Mouse (Mus musculus) ES-E14 (cell line): ENCODE data around the gene Pard3. TPM values are rescaled to one million over a fixed set of nuclear protein-coding genes. Genes with fewer than 3 reads are reported as not detected.
A peak's percentile ranks its signal among the peaks of the same experiment; 100 is the strongest.

ENCODE experiments used
- DNase-seq: peaks from one replicate; pipeline ENCODE4 v3.0.0-alpha.2; 2013; ENCODE audit warnings: low read depth, low spot score
- H3K27ac ChIP-seq: 2 replicates; pipeline ENCODE4 v1.5.1; 2012; ENCODE audit warnings: low read depth, mild to moderate bottlenecking, low read length, moderate library complexity, mixed read lengths; ENCODE audit not compliant: poor library complexity, insufficient read depth, severe bottlenecking
- H3K36me3 ChIP-seq: 2 replicates; pipeline ENCODE4 v1.6.1; 2012; ENCODE audit warnings: mild to moderate bottlenecking, low read length, moderate library complexity, mixed read lengths; ENCODE audit not compliant: control insufficient read depth, poor library complexity, insufficient read depth, severe bottlenecking
- H3K4me1 ChIP-seq, 2 experiments: fragments of 150-350 bp in 1 of 2; sonication (generic) in 1 of 2; 2 replicates each; pipeline ENCODE4 v1.6.1; 2012; ENCODE audit warnings: low read length in 2 of 2, mild to moderate bottlenecking in 1 of 2, mixed read lengths in 1 of 2; ENCODE audit not compliant: control insufficient read depth in 2 of 2, insufficient read depth in 2 of 2, poor library complexity in 1 of 2
- H3K4me3 ChIP-seq, 2 experiments: fragments of 150-350 bp in 1 of 2; sonication (generic) in 1 of 2; 2 replicates each; pipeline ENCODE4 v1.5.1; 2012; ENCODE audit warnings: low read length in 2 of 2, low read depth in 1 of 2, mild to moderate bottlenecking in 1 of 2, mixed read lengths in 1 of 2; ENCODE audit not compliant: insufficient read depth in 1 of 2, poor library complexity in 1 of 2, severe bottlenecking in 1 of 2
- H3K9ac ChIP-seq: 2 replicates; pipeline ENCODE4 v1.6.1; 2012; ENCODE audit warnings: low read depth, mild to moderate bottlenecking, low read length, mixed read lengths; ENCODE audit not compliant: poor library complexity, insufficient read depth, severe bottlenecking
- H3K9me3 ChIP-seq: fragments of 150-350 bp; sonication (generic); 2 replicates; pipeline ENCODE4 v1.6.1; 2012; ENCODE audit warnings: low read depth, mild to moderate bottlenecking, low read length; ENCODE audit not compliant: control insufficient read depth, insufficient read depth
- CHD2 ChIP-seq: IDR thresholded peaks from 2 replicates; pipeline ENCODE4 v1.6.1; 2014; ENCODE audit warnings: mild to moderate bottlenecking, low read depth, low read length, inconsistent platforms
- HCFC1 ChIP-seq: IDR thresholded peaks from 2 replicates; pipeline ENCODE4 v1.6.1; 2012; ENCODE audit warnings: low read length, inconsistent platforms, borderline replicate concordance; ENCODE audit not compliant: insufficient read depth
- MAFK ChIP-seq: IDR thresholded peaks from 2 replicates; pipeline ENCODE4 v1.6.1; 2014; ENCODE audit warnings: mild to moderate bottlenecking, low read depth, low read length, inconsistent platforms; ENCODE audit not compliant: insufficient read depth
- ZC3H11A ChIP-seq: IDR thresholded peaks from 2 replicates; pipeline ENCODE4 v1.6.1; 2012; ENCODE audit warnings: low read depth, mild to moderate bottlenecking, inconsistent platforms, low read length, borderline replicate concordance
- ZNF384 ChIP-seq: IDR thresholded peaks from 2 replicates; pipeline ENCODE4 v1.6.1; 2012; ENCODE audit warnings: low read depth, low read length, inconsistent platforms
- in situ Hi-C, 2 experiments: fragments of 600-800 bp; cut with MboI; formaldehyde crosslinking; loops; one replicate each; pipeline ENCODE4 v1.15.1; 2025; ENCODE audit warnings: low sequenced_read_pairs in 2 of 2, inconsistent platforms in 1 of 2; ENCODE audit not compliant: unreplicated experiment in 2 of 2
- total RNA-seq: library from RNA; depleted of rRNA; stranded (reverse); fragments of 300-350 nt; gene quantifications from 2 replicates; pipeline ENCODE4 v1.2.3, GENCODE M21; 2012

The Pard3 gene
- total RNA-seq, 1 experiment = 30.2 TPM

GRCm38 (mm10) chr8:127268239-127269024 is 204.7 kb downstream of the Pard3 start:
- H3K36me3 ChIP-seq = no peaks in the 10 kb centered on the region; the same call in 1 of the 2 replicates
- H3K4me1 ChIP-seq = peaks cover 2 to 5% of the 10 kb centered on the region in 2 experiments; a peak in 2 of 4 replicates
- H3K9me3 ChIP-seq = no peaks in the 10 kb centered on the region
- in situ Hi-C loops = no loop called here
- no peak for DNase-seq
- H3K9ac ChIP-seq = no peak overlapping the region
- no peak for TF ChIP-seq HCFC1
- TF ChIP-seq ZNF384 = 0 out of 2 replicates have a peak, but pooled peaks have one; percentile 12
- no peak for TF ChIP-seq CHD2
- no peak overlapping the region for H3K4me3 ChIP-seq
- no peak overlapping the region for H3K27ac ChIP-seq

- no peak overlapping the region for H3K9ac ChIP-seq
- H3K36me3 ChIP-seq = no peaks in the 10 kb centered on the region; the same call in 1 of the 2 replicates
- H3K27ac ChIP-seq = no peak overlapping the region
- H3K4me3 ChIP-seq = no peak overlapping the region
- DNase-seq = no peak
- peaks cover 2 to 5% of the 10 kb centered on the region in 2 experiments; a peak in 2 of 4 replicates for H3K4me1 ChIP-seq
- no peaks in the 10 kb centered on the region for H3K9me3 ChIP-seq
- no peak for TF ChIP-seq CHD2
- TF ChIP-seq ZNF384 = no peak
- no peak for TF ChIP-seq ZC3H11A
- TF ChIP-seq HCFC1 = no peak
- no peak for TF ChIP-seq MAFK
- in situ Hi-C loops = no loop called here
Measured at GRCm38 (mm10) chr8:127269082-127269747, 205.5 kb downstream of the Pard3 start.

- TF ChIP-seq HCFC1 (no peak), ZC3H11A (no peak), CHD2 (no peak), MAFK (no peak), ZNF384 (no peak)
- Histone ChIP-seq H3K27ac (no peak overlapping the region), H3K9me3 (no peaks in the 10 kb centered on the region), H3K4me1 (peaks cover 2 to 5% of the 10 kb centered on the region in 2 experiments; a peak in 1 of 4 replicates), H3K36me3 (no peaks in the 10 kb centered on the region), H3K9ac (no peak overlapping the region), H3K4me3 (no peak overlapping the region)
- in situ Hi-C loops = no loop called here
- DNase-seq = no peak
Measured at GRCm38 (mm10) chr8:127271186-127271585, 207.5 kb downstream of the Pard3 start.

GRCm38 (mm10) chr8:127280299-127280974 is 216.7 kb downstream of the Pard3 start:
- Histone ChIP-seq H3K4me3 (no peak overlapping the region), H3K9ac (no peak overlapping the region), H3K4me1 (no peaks in the 10 kb centered on the region), H3K36me3 (no peaks in the 10 kb centered on the region; the same call in 1 of the 2 replicates), H3K27ac (no peak overlapping the region), H3K9me3 (no peaks in the 10 kb centered on the region)
- in situ Hi-C loops = no loop called here
- no peak for DNase-seq
- no peak for TF ChIP-seq HCFC1
- TF ChIP-seq MAFK = no peak
- TF ChIP-seq CHD2 = no peak
- no peak for TF ChIP-seq ZNF384
- TF ChIP-seq ZC3H11A = no peak
